Mouse (Mus musculus): Measurements from ENCODE around the gene Lsamp.

Gene Lsamp

DNA sequence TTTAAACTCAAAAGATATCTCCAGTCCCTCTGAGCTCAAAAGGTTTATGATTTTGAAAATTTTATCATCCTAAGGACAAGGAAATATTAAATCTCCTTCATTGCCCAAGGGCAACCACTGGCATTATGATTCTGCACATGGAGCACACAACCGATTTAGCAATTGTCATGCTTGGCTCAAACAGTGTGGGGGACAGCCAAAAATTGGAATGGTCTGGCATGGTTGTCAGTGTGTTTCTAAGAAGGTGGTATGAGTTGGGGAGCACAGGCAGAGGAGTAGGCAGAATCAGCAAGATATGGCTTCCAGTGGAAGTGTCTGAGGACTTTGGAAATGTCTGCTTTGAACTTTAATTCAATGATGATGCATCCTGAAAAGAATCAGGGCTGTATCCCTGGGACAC lies 1639.7 kb downstream of the Lsamp start:
- no peak for DNase-seq

DNA sequence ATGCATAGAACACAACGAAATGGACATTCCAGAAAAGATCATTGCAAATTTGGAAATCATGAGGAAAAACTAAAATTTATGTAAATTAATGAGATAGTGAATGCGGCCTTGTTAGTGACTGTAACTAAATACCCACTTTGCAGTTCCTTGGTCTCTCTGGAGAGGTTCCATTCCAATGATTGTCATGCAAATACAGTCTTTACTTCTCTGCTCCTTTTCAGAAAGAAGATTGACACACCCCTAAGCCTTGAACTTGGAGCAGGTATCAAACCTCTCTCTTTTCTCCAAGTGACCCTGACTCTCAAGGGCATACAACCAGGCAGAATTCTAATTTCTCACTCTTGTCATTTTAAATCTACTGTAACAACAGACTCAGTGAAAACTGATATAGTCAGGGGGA lies 1649.7 kb downstream of the Lsamp start:
- no peak for DNase-seq

DNA sequence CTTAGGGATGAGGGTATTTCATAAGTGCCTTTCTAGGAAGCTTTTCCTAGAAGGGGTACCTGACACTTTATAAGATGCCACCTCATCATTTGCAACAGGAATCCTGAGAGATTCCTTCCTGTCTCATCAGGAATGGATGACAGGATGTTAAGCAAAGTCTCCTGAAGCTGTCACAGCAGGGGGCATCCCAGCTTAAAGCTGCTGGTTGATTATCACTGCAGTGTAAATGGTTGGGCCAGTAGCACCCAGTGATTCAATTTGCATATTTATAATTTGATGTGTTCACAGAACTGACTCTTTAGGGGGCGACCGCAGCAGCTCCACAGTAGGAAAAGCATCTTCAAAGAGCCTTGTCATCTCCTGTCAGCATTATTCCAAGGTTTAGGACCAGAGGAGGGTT lies 1656.7 kb downstream of the Lsamp start:
- DNase-seq, result no peak

DNA sequence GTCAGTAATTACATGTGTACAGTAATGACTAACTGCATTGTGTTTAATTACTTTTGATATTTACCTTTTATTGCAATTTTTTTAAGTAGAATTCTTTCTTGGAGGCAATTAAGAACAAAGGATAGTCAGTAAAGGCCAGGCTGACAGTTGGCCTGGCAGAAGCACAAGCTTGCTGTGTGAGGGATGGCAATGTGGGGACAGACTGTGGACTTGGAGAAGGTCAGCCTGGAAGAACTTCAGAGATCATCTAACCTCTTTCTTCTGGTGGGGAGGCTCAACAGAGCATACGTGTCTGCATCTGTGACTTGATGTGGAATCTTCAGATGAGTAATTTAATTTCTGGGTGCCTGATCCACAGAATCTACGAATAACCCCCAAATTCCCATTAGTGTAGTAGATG lies 1669.1 kb downstream of the Lsamp start:
- no peak for DNase-seq

GRCm38 (mm10) chr16:41674316-41675038 lies 1690.3 kb downstream of the Lsamp start:
- no peak for DNase-seq

GRCm38 (mm10) chr16:41675774-41676173 lies 1691.6 kb downstream of the Lsamp start:
- no peak for DNase-seq

GRCm38 (mm10) chr16:41692435-41692834 lies 1708.3 kb downstream of the Lsamp start:
- DNase-seq, result no peak

GRCm38 (mm10) chr16:41701790-41702428 lies 1717.7 kb downstream of the Lsamp start:
- DNase-seq, result no peak

DNA sequence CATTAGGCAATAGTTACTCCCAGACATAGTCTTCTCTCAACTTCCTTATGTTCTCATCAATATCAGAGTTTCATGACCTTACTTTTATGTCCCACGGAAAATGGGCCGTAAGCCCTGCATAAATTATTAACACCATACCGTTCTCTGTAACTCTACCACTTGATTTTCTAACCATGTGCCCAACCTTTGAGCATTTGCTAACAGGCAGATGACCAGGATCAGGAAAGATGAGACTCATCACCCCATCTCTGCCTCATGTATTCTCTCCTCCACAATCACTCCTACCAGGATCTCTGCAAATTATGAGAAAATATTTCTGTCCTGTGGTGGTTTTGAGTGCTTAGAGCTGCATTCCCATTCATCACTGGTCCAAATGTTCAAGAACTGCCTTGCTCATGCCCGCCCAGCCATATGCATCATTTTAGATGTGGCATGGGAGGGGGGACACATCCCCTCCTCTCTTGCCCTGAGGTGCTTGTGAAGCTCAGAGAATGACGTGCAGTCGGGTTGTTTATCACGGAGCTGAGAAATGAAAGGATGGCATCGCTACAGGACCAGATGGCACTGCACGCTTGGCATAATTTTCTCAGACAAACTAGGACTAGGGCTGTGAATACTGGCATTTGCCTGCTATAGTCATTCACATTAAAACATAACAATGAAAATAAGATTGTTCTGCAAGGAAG lies 1744.9 kb downstream of the Lsamp start:
- DNase-seq, result no peak

DNA sequence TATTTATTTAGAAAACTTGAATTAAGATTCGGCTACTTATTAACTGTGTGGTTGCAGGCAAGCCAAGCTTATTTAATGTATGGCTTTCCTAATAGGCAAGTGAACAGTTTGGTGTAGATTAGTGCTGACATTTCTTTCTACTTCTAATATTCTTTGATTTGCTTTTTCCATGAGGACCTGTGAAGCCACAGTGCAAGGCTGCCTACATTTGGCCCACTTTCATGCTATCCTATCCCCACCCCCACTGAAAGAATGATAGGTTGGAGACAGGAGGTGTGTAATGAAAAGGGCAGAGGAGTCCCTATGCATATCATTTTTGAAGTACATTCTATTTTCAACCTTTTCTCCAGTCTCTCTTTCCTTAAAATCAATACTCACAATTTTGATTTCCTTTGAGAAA lies 1745.8 kb downstream of the Lsamp start:
- no peak for DNase-seq

GRCm38 (mm10) chr16:41745037-41745436 lies 1760.9 kb downstream of the Lsamp start:
- DNase-seq, result no peak

DNA sequence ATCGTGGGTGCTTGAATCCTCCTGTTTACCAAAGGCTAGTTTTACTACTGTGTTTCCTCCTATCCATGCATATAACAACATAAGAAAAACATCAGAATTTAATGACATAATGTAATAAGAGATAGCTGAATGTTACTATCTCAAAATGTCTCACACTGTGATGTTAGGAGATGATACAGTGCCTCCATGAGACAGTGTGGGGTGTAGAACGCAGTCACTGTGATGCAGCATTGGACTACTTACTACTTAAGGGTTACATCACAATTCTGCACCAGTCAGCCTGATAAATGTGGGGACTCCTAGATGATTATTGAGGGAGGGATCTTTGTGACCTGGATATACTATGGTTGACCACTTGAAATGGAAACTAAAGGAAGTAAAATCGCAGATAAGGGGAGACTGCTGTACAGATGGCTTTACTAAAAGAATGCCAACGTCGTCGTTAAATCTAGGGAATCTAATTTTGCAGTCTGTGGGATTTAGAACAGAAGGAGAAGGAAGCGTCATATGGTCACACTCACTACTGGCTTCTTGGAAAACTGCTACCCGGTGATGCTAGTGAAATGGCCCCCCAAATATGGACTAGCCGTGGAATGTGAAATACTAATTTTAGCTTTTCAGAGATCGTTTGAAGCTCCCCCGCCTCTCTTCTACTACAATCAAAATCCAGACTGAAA lies 1762.2 kb downstream of the Lsamp start:
- no peak for DNase-seq

GRCm38 (mm10) chr16:41747874-41748273 lies 1763.7 kb downstream of the Lsamp start:
- no peak for DNase-seq

DNA sequence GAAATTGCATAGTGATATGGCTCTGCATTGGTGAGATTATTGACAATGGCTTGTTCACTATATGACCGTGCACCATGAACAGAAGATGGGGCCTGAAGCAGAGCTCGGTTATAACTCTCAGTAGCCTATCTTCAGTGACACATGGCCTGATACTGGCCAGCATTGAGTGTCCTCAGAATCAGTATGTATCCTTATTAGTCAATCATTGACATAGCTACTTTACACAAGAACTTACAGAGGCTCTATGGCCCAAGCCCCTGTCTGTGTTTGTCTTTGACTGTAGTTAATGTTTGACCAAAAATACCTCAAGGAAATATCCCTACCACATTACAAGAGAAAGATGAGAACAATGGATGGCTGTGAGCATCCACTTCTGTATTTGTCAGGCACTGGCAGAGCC lies 1764.6 kb downstream of the Lsamp start:
- no peak for DNase-seq

GRCm38 (mm10) chr16:41764285-41764684 lies 1780.1 kb downstream of the Lsamp start:
- no peak for DNase-seq

- no peak for DNase-seq
Measured at GRCm38 (mm10) chr16:41771427-41772125, 1787.4 kb downstream of the Lsamp start.

- DNase-seq, result peak; percentile 5 to 23
Measured at GRCm38 (mm10) chr16:41777586-41777985, 1793.4 kb downstream of the Lsamp start.

DNA sequence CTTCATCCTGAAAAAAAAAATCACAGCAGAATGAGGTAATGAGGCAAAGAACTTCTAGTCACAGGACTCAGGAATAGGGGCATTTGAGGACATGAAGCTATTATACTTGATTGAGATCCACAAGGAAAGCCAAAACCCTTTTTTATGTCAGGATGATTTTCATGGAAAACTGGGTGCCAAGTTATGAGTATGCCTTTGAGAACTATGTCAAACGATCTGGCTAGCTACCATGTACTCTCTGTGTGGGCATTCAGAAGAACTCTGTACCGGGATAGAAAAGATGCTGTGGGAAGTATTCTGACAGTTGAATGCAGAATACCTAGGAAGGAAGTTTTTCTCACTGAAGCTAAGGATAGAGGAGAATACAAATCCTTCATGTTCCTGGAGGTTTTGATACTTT lies 1801.4 kb downstream of the Lsamp start:
- DNase-seq, result no peak

GRCm38 (mm10) chr16:41786704-41787103 lies 1802.5 kb downstream of the Lsamp start:
- no peak for DNase-seq

- DNase-seq, result no peak
Measured at GRCm38 (mm10) chr16:41787146-41787545, 1803.0 kb downstream of the Lsamp start.

DNA sequence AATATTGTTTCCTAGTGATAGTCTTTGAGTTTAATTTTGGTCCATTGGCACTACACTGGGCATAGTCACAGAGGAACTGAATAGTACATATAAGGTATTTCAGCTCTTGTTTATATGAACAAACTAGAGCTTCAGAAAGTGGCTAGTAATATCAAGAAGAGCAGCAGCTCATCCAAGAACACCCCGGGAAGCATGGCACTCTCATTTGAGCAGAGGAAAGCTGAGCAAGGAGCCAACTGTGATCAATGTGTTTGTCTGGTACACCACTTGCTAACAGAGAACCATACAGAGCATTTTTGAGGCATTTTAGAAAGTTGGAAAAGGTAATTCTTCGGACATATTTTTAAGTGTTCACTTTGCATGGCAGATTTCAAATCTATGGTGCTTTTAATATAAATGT lies 1805.9 kb downstream of the Lsamp start:
- no peak for DNase-seq

- peak in 1 of 2 experiments; percentile 28 for DNase-seq
Measured at GRCm38 (mm10) chr16:41820369-41820768, 1836.2 kb downstream of the Lsamp start.

Measured in lung, postnatal 4 days (tissue).